Mouse (Mus musculus): ENCODE data around the gene Mup15. TPM values are rescaled to one million over a fixed set of nuclear protein-coding genes. Genes with fewer than 3 reads are reported as not detected.
"Not testable (repeated sequence)": the region's sequence is repeated elsewhere in the genome, so short reads cannot be mapped to it uniquely, and the experiment has no call there.

The Mup15 gene
- polyA plus RNA-seq (2012; ENCODE audit: insufficient read depth, insufficient read length, missing spikeins) = not detected in 2 replicates

DNA sequence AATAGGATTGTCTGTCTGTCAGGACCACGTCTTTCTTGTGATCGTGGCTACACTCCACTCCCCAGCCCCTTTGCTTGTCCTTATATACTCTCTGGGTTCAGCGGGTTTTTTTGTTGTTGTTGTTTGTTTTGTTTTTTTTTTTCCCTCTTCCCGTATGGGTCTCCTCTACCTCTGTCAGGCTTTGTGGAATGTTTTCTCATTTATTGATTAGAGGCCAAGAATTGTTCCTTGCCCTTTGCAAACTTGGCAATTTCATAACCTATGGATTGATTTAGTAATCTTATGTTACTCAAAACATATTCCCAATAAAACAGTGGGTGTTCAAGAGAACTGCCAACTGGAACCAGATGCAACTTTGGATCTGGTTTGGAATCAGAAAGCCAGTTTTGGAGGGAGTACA, at the start of gene Mup15:
Gene Mup15 (minus strand): TSS at position 101 of the 400 bp plus-strand sequence.
- not testable (repeated sequence) for H3K27ac ChIP-seq (ENCODE audit: insufficient read depth, low read depth, low read length); H3K4me1 ChIP-seq (ENCODE audit: control insufficient read depth, insufficient read depth, low read length); H3K4me3 ChIP-seq (ENCODE audit: insufficient read depth, low read length)

Other genes with a start within 250 kb of the Mup15 start
- not detected in 2 replicates for gene Mup13, start 211.5 kb downstream of the Mup15 start, polyA plus RNA-seq (2012; ENCODE audit: insufficient read depth, insufficient read length, missing spikeins)
- gene Mup14, start 135.7 kb downstream of the Mup15 start, polyA plus RNA-seq (2012; ENCODE audit: insufficient read depth, insufficient read length, missing spikeins) = not detected in 2 replicates
- not detected in 2 replicates for gene Mup16, start 79.8 kb upstream of the Mup15 start, polyA plus RNA-seq (2012; ENCODE audit: insufficient read depth, insufficient read length, missing spikeins)
- not detected in 2 replicates for gene Mup17, start 156.1 kb upstream of the Mup15 start, polyA plus RNA-seq (2012; ENCODE audit: insufficient read depth, insufficient read length, missing spikeins)
- not detected in 2 replicates for gene Mup18, start 234.4 kb upstream of the Mup15 start, polyA plus RNA-seq (2012; ENCODE audit: insufficient read depth, insufficient read length, missing spikeins)